Mouse (Mus musculus): ENCODE data around the gene Gns.

- TF ChIP-seq MAFK (IDR thresholded peaks at IDR 0.05; ENCODE audit: insufficient read depth, low read depth, low read length) (no peak), ZC3H11A (IDR thresholded peaks at IDR 0.05; ENCODE audit: borderline replicate concordance, low read depth, low read length) (no peak)
These were observed 53.9 kb downstream of the Gns start for GRCm38 (mm10) chr10:121418835-121419234.
